Mouse (Mus musculus): ENCODE measurements around the gene Opcml. TPM values are rescaled to one million over a fixed set of nuclear protein-coding genes. Genes with fewer than 3 reads are reported as not detected.

Opcml gene
- total RNA-seq, 2 experiments from 2014 or later = 210 to 230 TPM

DNA sequence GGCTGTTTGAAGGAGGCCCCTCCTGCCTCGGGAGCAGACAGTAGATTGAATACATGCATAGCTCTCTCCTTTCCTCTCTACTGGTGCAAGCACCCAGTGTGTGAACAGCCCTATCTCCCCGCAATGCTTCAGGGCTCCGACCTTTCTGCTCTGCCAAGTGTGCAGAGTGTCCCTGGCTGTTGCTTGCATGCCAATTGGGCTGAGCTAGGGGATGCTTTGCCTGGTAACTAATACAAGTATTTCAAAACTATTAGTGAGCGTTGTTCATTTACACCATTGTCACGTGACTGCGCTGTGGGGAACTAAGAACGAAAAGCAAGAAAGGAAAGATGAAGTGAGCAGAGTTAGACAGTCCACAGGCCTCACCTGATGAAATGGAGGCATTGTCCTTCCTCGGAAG is 1101.0 kb downstream of the Opcml start:
- DNase-seq (ENCODE audit: low spot score in 2 of 2) = no peak

DNA sequence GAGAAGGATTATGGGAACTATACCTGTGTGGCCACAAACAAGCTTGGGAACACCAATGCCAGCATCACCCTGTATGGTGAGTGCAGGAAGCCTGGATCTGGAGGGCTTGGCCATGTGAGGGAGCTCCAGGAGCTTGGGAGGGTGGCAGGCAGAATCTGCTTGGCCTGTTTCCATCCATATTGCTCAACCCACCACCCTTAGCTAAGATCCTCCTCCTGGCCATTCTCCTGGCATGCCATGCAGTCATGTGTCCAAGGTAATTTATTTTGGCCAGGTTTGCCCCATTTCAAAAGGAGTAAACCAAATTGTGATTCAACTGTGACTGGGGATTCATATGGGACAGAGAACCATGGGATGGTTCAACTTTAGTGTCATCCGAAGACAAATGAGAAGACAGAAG is 1112.7 kb downstream of the Opcml start:
- no peak for DNase-seq (ENCODE audit: low spot score in 2 of 2)

DNA sequence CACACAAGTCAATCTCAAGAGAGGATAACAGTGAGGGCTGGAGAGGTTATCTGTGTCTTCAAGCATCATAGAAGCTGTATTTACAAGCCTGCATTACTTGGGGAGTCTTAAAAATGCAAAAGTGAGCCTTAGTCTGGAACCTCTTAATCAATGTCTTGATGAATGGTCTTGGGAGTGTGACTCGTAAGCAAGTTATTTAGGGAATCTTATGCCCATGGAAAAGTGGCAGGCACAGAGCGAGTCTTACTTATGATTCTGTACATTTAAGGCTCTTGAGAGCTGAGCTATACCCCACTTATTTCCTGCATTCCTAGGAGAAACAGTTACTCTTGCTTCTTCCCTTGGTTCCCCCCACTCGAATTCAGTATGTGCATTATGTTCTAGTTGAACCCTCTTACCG is 1119.2 kb downstream of the Opcml start:
- no peak for DNase-seq (ENCODE audit: low spot score in 2 of 2)

DNA sequence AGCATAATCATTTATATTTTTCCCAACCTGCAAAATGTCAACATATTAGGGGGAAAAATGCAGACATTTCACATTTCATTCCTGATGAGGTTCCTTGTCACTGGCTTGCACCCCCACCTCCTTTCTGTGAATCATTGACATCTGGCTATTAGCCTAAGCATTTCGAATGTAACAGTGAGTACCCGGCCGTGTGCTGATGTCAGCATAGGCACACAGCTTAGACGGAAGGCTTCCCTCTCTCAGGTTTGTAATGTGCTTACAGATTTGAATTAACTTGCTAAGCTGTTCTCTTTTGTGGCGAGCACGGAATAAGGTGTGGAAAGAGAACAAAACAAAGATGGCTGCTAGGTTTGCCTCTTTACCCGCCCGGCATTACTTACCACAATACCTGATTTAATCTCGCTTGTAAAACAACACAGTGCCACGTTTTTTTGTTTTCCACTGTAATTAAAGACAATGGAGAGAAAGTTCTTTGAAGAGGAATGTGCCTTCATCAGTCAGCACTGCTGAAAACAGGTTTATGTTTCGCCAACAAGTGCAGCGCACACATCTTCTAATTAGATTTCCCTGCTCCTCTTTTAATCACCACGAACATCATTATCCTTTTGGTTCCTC is 1121.1 kb downstream of the Opcml start:
- DNase-seq (ENCODE audit: low spot score in 2 of 2) = no peak

DNA sequence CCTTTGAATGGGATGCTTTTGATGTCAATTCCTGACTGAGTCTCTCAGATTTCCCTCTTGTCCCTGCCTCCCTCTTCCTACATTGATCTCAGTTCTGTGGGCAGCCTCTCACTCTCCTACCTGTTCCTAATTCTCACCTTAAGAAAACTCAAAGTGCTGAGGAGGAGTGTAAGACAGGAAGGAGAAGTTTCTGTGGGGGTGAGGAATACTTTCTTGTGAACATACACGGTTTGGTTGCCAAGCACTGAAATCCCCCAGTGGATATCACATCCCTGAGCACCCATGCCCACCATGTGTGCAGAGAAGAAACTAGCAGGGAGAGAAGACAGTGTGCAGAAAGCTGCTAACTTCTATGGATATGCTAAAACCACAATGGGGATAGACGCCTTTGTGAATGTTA is 1141.5 kb downstream of the Opcml start:
- DNase-seq (ENCODE audit: low spot score in 2 of 2) = peak in 1 of 2 experiments; percentile 41

DNA sequence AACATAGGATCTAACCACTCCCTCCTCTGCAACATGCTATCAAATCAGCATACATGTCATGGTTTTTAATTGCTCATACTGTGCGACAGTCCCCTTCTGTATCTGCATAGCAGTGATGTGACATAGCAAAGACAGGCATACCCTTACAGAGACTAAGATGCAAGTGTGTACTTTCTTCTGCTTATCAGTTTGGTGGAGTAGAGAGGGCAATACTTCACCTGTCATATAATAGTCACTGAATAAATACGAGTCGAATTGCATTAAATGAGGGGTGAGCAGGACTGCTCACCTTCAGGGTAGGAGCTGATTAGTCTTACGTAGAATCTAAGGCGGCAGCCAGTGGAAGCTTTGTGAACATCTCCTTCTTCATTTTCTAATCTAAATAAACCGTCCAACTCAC is 1146.6 kb downstream of the Opcml start:
- no peak for DNase-seq (ENCODE audit: low spot score in 2 of 2)

DNA sequence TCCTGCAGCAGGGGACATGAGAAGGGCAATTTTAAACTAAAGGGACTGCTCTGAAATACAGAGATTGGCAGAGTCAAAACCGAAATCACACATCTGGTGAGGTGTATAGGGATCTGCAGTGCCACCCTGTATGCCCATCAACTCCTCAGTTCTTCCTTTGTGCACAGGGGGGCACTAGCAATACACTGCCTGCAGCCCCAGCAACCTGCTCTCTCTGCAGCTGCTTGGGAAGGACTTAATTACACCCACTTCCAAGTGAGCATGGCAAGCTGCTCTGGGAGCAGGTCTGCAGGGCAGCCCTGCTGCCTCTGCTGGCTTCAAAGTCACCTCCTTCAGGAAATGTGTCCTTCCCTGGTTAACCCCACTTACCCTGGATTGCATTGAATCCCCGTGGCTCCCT is 1147.4 kb downstream of the Opcml start:
- peak in 1 of 2 experiments; percentile 20 for DNase-seq (ENCODE audit: low spot score in 2 of 2)

DNA sequence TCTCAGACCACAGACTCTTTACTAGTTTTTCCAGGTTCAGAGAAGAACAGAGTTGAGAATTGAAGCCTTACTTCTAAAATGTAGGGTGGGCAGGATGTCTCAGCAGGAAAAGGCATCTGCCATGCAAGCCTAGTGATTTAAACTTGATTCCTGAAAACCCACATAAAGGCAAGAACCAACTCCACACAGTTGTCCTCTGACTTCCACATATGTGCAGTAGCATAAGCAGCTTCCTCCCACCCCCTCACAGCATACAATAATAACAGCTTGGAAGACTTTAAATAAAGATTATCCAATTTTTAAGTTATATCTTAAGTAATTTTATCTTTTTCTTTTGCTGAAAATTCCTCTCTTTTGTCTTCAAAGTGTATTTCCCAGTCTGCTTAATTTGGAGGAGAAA is 1150.3 kb downstream of the Opcml start:
- DNase-seq (ENCODE audit: low spot score in 2 of 2) = no peak

DNA sequence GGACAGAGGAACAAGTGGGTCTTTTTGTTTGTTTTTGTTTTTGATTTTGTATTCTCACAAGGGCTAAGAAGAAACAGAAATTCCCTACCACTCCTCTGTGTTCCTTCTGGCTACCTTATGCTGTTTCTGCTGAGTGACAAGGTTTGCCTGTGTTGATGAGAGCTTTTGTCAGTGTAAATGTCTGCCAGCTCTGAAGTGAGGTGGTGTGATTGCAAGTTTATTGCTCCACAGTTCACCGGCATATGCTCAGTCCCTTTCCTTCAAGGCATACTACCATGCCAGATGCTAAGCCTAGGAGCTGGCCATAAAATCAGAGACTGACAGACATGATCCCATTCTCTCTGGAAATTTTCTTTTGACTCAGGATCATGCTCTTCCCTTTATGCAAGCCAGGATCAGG is 1178.9 kb downstream of the Opcml start:
- DNase-seq (ENCODE audit: low spot score in 2 of 2) = no peak

Small RNA genes within 50 kb of the gene (microRNA-seq; reads per million reads assigned to microRNA genes)
- 0 reads per million in 2 experiments for gene Gm44316

All from left cerebral cortex, adult 18-20 months (tissue).